In genomic region chr16:85038731-85039130, GRCm38 (mm10) we compare ENCODE assay signal across 13 mouse cellular contexts.
DNase-seq lines count a peak whose midpoint lies in the region; ATAC-seq and TF ChIP-seq lines count a peak whose summit lies in the region.
"Had no signal": no experiment of that assay in that cellular context is flagged by ENCODE, and none has a peak within 500 bp of the region (broad histone marks: within the 10 kb centered on the region; RNA-seq: fewer than 3 reads in every experiment).

No protein-coding gene starts in this region.

- no peak overlapping the region for H3K4me3 ChIP-seq in hindbrain, embryonic 13.5 days
- H3K4me3 ChIP-seq in hindbrain, embryonic 11.5 days (ENCODE audit: low read depth, low read length), result no peak overlapping the region
- no peak overlapping the region for H3K4me3 ChIP-seq in hindbrain, postnatal 0 days (ENCODE audit: low read length)
- H3K4me3 ChIP-seq in liver, postnatal 0 days (ENCODE audit: low read depth, low read length), result no peak overlapping the region
- H3K4me3 ChIP-seq: forebrain, embryonic 13.5 days; kidney, embryonic 15.5 days; limb, embryonic 15.5 days; midbrain, embryonic 12.5 days had no signal

- DNase-seq in hindbrain, embryonic 11.5 days (ENCODE audit: low spot score), result no peak
- DNase-seq in cerebellum, adult 11 months, result peak; percentile 48
- DNase-seq in cerebellum, adult 9-10 months, result peak; percentile 72
- DNase-seq in hindbrain, postnatal 0 days (ENCODE audit: low spot score), result no peak
- no peak for DNase-seq in liver, postnatal 0 days
- DNase-seq in urinary bladder, postnatal 14 days (ENCODE audit: low spot score), result no peak
- DNase-seq: lung, adult 18-20 months; lung, postnatal 36 days had no signal

- 87% methylated on average over 8 of the region's 8 CpGs for WGBS in hindbrain, embryonic 13.5 days
- WGBS in hindbrain, embryonic 11.5 days, result 94% methylated on average over 8 of the region's 8 CpGs
- WGBS in hindbrain, postnatal 0 days, result 84% methylated on average over 8 of the region's 8 CpGs
- WGBS in liver, postnatal 0 days (ENCODE audit: insufficient replicate concordance), result 86% methylated on average over 8 of the region's 8 CpGs

- peaks cover 16% of the 10 kb centered on the region for H3K36me3 ChIP-seq in hindbrain, embryonic 13.5 days
- H3K36me3 ChIP-seq in hindbrain, embryonic 11.5 days (ENCODE audit: control insufficient read depth, insufficient read depth, low read length), result no peaks in the 10 kb centered on the region
- H3K36me3 ChIP-seq in hindbrain, postnatal 0 days (ENCODE audit: insufficient read depth, low read length), result peaks cover 10% of the 10 kb centered on the region
- peaks cover 3% of the 10 kb centered on the region; the same call in 1 of the 2 replicates for H3K36me3 ChIP-seq in liver, postnatal 0 days (replicated peaks; ENCODE audit: insufficient read depth, low read length)

- peak overlapping the region; percentile 69; the same call in 1 of the 2 replicates for H3K27ac ChIP-seq in hindbrain, embryonic 13.5 days
- H3K27ac ChIP-seq in hindbrain, embryonic 11.5 days (ENCODE audit: low read depth, low read length), result no peak overlapping the region
- H3K27ac ChIP-seq in hindbrain, postnatal 0 days, result peak overlapping the region; percentile 34; the same call in 1 of the 2 replicates
- no peak overlapping the region for H3K27ac ChIP-seq in liver, postnatal 0 days (ENCODE audit: low read depth)
- H3K27ac ChIP-seq: limb, embryonic 15.5 days had no signal

- peaks cover 35% of the 10 kb centered on the region for H3K4me1 ChIP-seq in hindbrain, embryonic 13.5 days (replicated peaks)
- no peaks in the 10 kb centered on the region for H3K4me1 ChIP-seq in hindbrain, embryonic 11.5 days (replicated peaks; ENCODE audit: control insufficient read depth, insufficient read depth, low read length)
- no peaks in the 10 kb centered on the region for H3K4me1 ChIP-seq in hindbrain, postnatal 0 days (ENCODE audit: insufficient read depth, low read length)
- H3K4me1 ChIP-seq in liver, postnatal 0 days (ENCODE audit: insufficient read depth), result no peaks in the 10 kb centered on the region

- no peak for ATAC-seq in hindbrain, embryonic 13.5 days (ENCODE audit: low FRiP score)
- ATAC-seq in hindbrain, embryonic 11.5 days (ENCODE audit: low FRiP score), result no peak
- no peak for ATAC-seq in hindbrain, postnatal 0 days
- ATAC-seq in liver, postnatal 0 days, result no peak

- no peak overlapping the region for H3K4me2 ChIP-seq in hindbrain, embryonic 13.5 days
- H3K4me2 ChIP-seq in hindbrain, embryonic 11.5 days (replicated peaks; ENCODE audit: low read depth, low read length), result no peak overlapping the region
- H3K4me2 ChIP-seq in hindbrain, postnatal 0 days (ENCODE audit: low read depth, low read length), result no peak overlapping the region
- no peak overlapping the region for H3K4me2 ChIP-seq in liver, postnatal 0 days (ENCODE audit: low read depth, low read length)
- H3K4me2 ChIP-seq: forebrain, embryonic 13.5 days; kidney, embryonic 15.5 days; limb, embryonic 15.5 days; midbrain, embryonic 12.5 days had no signal

- no peak for TF ChIP-seq CTCF in hindbrain, postnatal 0 days (IDR thresholded peaks at IDR 0.05; ENCODE audit: low read depth)
- TF ChIP-seq CTCF in liver, postnatal 0 days (IDR thresholded peaks at IDR 0.05; ENCODE audit: low read depth), result no peak

- H3K9ac ChIP-seq in hindbrain, embryonic 13.5 days, result no peak overlapping the region
- no peak overlapping the region for H3K9ac ChIP-seq in hindbrain, embryonic 11.5 days (ENCODE audit: low read depth, low read length)
- H3K9ac ChIP-seq in hindbrain, postnatal 0 days (replicated peaks; ENCODE audit: low read length), result no peak overlapping the region
- H3K9ac ChIP-seq in liver, postnatal 0 days (replicated peaks), result no peak overlapping the region
- H3K9ac ChIP-seq: forebrain, embryonic 13.5 days; kidney, embryonic 15.5 days; limb, embryonic 15.5 days; midbrain, embryonic 12.5 days had no signal

- no peak for TF ChIP-seq EP300 in liver, postnatal 0 days (IDR thresholded peaks at IDR 0.05; ENCODE audit: low read depth)

- H3K27me3 ChIP-seq in hindbrain, embryonic 13.5 days, result no peaks in the 10 kb centered on the region
- H3K27me3 ChIP-seq in hindbrain, embryonic 11.5 days (ENCODE audit: control insufficient read depth, insufficient read depth, low read length), result no peaks in the 10 kb centered on the region
- H3K27me3 ChIP-seq in hindbrain, postnatal 0 days (ENCODE audit: insufficient read depth, low read length), result no peaks in the 10 kb centered on the region
- H3K27me3 ChIP-seq in liver, postnatal 0 days (ENCODE audit: insufficient read depth, low read length), result no peaks in the 10 kb centered on the region
- H3K27me3 ChIP-seq: forebrain, embryonic 13.5 days; kidney, embryonic 15.5 days; limb, embryonic 15.5 days; midbrain, embryonic 12.5 days had no signal

- no peaks in the 10 kb centered on the region for H3K9me3 ChIP-seq in hindbrain, embryonic 13.5 days
- H3K9me3 ChIP-seq in hindbrain, embryonic 11.5 days (ENCODE audit: control insufficient read depth, low read length), result no peaks in the 10 kb centered on the region
- H3K9me3 ChIP-seq in hindbrain, postnatal 0 days (ENCODE audit: low read length), result no peaks in the 10 kb centered on the region
- no peaks in the 10 kb centered on the region for H3K9me3 ChIP-seq in liver, postnatal 0 days (ENCODE audit: low read length)
- H3K9me3 ChIP-seq: forebrain, embryonic 13.5 days; kidney, embryonic 15.5 days; limb, embryonic 15.5 days; midbrain, embryonic 12.5 days had no signal

Comparison
In these comparisons a context has a peak if more than half of its experiments do, and no peak if none do; other contexts are left out.
1. H3K27ac ChIP-seq: peak in hindbrain, embryonic 13.5 days (single experiment) and hindbrain, postnatal 0 days (single experiment); none in hindbrain, embryonic 11.5 days (single experiment) and liver, postnatal 0 days (single experiment).
2. DNase-seq: peak in cerebellum, adult 11 months (single experiment) and cerebellum, adult 9-10 months (single experiment); none in hindbrain, embryonic 11.5 days (single experiment), hindbrain, postnatal 0 days (single experiment), liver, postnatal 0 days (single experiment) and urinary bladder, postnatal 14 days (single experiment).